Mouse (Mus musculus) lung, adult 2 months (tissue): ENCODE results near the gene Zmat3.

Experiments used
- CTCF ChIP-seq: fragments of 200-500 bp; IDR thresholded peaks from 2 replicates; pipeline ENCODE4 v1.5.1; 2011; ENCODE audit warnings: mild to moderate bottlenecking, low read length, control low read depth; ENCODE audit not compliant: insufficient read depth
- POLR2A ChIP-seq: fragments of 200-500 bp; IDR thresholded peaks from 2 replicates; pipeline ENCODE4 v1.6.1; 2011; ENCODE audit warnings: low read depth, mild to moderate bottlenecking, control low read depth, low read length, borderline replicate concordance; ENCODE audit errors: extremely low read depth

GRCm38 (mm10) chr3:32347881-32348280 lies 17.9 kb downstream of the Zmat3 start:
- TF ChIP-seq CTCF (no peak), POLR2A (no peak)
